Mouse (Mus musculus): ENCODE results near the gene Fcrlb. TPM values are rescaled to one million over a fixed set of nuclear protein-coding genes. Genes with fewer than 3 reads are reported as not detected.
A peak's percentile ranks its signal among the peaks of the same experiment; 100 is the strongest.

Gene Fcrlb
- total RNA-seq, 2 experiments from 2014 or later = 0.54 TPM; not detected in 1

GRCm38 (mm10) chr1:170871961-170872360, 40.8 kb downstream of the Fcrlb start:
- no peak for DNase-seq (ENCODE audit: extremely low spot score in 1 of 2, low spot score in 1 of 2)

- DNase-seq (ENCODE audit: extremely low spot score in 1 of 2, low spot score in 1 of 2) = no peak
These were observed 41.3 kb downstream of the Fcrlb start for GRCm38 (mm10) chr1:170871402-170871801.

DNA sequence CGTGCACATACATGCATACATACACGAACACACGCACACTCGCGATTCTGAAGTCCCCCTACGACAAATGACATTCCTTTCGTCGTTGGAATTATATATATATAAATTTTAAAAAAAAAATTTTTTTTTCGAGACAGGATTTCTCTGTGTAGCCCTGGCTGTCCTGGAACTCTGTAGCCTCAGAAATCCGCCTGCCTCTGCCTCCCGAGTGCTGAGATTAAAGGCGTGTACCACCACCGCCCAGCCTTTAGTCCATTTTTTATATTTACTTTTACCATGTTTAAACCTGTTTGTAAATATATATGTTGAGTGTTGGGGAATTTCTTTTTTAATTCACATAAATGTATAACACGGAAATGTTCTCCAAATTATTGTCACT, 43.8 kb downstream of the Fcrlb start:
- no peak for DNase-seq (ENCODE audit: extremely low spot score in 1 of 2, low spot score in 1 of 2)

GRCm38 (mm10) chr1:170868107-170868904, 44.4 kb downstream of the Fcrlb start:
- DNase-seq (ENCODE audit: extremely low spot score in 1 of 2, low spot score in 1 of 2) = peak; percentile 29 to 66

GRCm38 (mm10) chr1:170867691-170868105, 45.0 kb downstream of the Fcrlb start, which contains the start of gene Atf6:
Gene Atf6, minus strand, starts transcription at chr1:170867771.
- DNase-seq (ENCODE audit: extremely low spot score in 1 of 2, low spot score in 1 of 2) = peak; percentile 94 to 96

- no peak for DNase-seq (ENCODE audit: extremely low spot score in 1 of 2, low spot score in 1 of 2)
These were observed 45.6 kb downstream of the Fcrlb start for GRCm38 (mm10) chr1:170866992-170867690.

GRCm38 (mm10) chr1:170865406-170865805, 47.3 kb downstream of the Fcrlb start:
- no peak for DNase-seq (ENCODE audit: extremely low spot score in 1 of 2, low spot score in 1 of 2)

GRCm38 (mm10) chr1:170864754-170865153, 48.0 kb downstream of the Fcrlb start:
- no peak for DNase-seq (ENCODE audit: extremely low spot score in 1 of 2, low spot score in 1 of 2)

DNA sequence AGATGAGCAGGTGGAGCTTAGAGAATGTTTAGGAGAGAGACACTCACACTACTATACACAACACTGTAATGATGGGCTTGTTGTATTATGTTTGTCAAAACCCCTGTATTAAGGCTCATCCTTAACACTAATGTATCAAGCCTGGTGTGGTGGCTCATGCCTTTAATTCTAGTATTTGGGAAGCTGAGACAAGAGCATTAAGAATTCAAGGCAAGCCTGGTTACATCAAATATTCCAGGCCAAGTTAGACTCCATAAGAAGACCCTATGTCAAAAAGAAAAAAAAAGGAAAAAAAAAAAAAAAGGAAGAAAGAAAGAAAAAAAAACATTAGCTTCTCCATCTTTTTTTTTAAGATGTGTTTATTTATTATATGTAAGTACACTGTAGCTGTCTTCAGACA, 48.5 kb downstream of the Fcrlb start:
- DNase-seq (ENCODE audit: extremely low spot score in 1 of 2, low spot score in 1 of 2) = no peak

DNA sequence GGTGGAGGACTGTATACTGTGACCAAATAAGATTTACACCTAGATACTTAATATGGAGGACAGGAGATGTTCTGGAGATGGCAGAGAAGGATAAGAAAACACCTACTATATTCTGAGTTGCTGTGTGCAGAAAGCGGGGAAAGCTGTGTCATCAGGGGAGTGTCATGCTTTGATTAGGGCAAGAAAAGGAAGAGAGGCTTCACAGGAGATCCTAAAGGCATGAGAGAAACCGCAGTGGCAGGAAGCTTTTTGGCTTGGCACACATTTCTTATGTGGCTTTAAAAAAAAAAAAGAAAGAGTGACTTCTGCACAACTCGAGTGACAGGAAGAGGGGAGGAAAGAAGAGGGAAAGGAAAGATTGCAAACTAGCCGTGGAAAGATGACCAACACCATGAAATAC, 49.7 kb downstream of the Fcrlb start:
- no peak for DNase-seq (ENCODE audit: extremely low spot score in 1 of 2, low spot score in 1 of 2)

- no peak for DNase-seq (ENCODE audit: extremely low spot score in 1 of 2, low spot score in 1 of 2)
These were observed 50.4 kb downstream of the Fcrlb start for GRCm38 (mm10) chr1:170862435-170862717.

- DNase-seq (ENCODE audit: extremely low spot score in 1 of 2, low spot score in 1 of 2) = no peak
These were observed 50.9 kb downstream of the Fcrlb start for GRCm38 (mm10) chr1:170861671-170862434.

- no peak for DNase-seq (ENCODE audit: extremely low spot score in 1 of 2, low spot score in 1 of 2)
These were observed 53.9 kb downstream of the Fcrlb start for GRCm38 (mm10) chr1:170858872-170859271.

GRCm38 (mm10) chr1:170857369-170857768, 55.4 kb downstream of the Fcrlb start:
- DNase-seq (ENCODE audit: extremely low spot score in 1 of 2, low spot score in 1 of 2) = no peak

Other genes starting within 250 kb of the Fcrlb start
- gene Atf6, start 45.2 kb downstream of the Fcrlb start, total RNA-seq (2021) = 10 to 100 TPM; 46.6 to 49.2 TPM
- gene Gm26620, start 27.9 kb downstream of the Fcrlb start, total RNA-seq (2021) = under 1 TPM; 0.34 to 0.77 TPM
- 10 to 100 TPM; 13.8 to 19.2 TPM for gene Dusp12, start 27.4 kb downstream of the Fcrlb start, total RNA-seq (2021)
- gene Fcrla, start 14.6 kb upstream of the Fcrlb start, total RNA-seq (2021) = not detected
- 1 to 10 TPM; 3.4 to 3.6 TPM for gene Fcgr2b, start 63.6 kb upstream of the Fcrlb start, total RNA-seq (2021)
- gene Fcgr4, start 106.0 kb upstream of the Fcrlb start, total RNA-seq (2021) = under 1 TPM in 1 of 2 experiments, not detected in 1; 0.22 TPM
- gene Fcgr3, start 152.0 kb upstream of the Fcrlb start, total RNA-seq (2021) = 10 to 100 TPM; 12.1 to 14.0 TPM
- gene Cfap126, start 201.0 kb upstream of the Fcrlb start, total RNA-seq (2021) = 1 to 10 TPM in 1 of 2 experiments, under 1 TPM in 1; 0.52 to 1.5 TPM
- gene Sdhc, start 237.7 kb upstream of the Fcrlb start, total RNA-seq (2021) = 100 to 1,000 TPM; 204 to 220 TPM
- gene Mpz, start 237.8 kb upstream of the Fcrlb start, total RNA-seq (2021) = not detected